Mouse (Mus musculus) E14TG2a.4 (cell line): ENCODE data around the gene Sp6.

Experiments used
- H3K27me3 ChIP-seq: 2 replicates; pipeline ENCODE4 v1.6.1; 2014; ENCODE audit warnings: low read length, control low read depth; ENCODE audit not compliant: insufficient read depth
- H3K36me3 ChIP-seq: 2 replicates; pipeline ENCODE4 v1.6.1; 2014; ENCODE audit warnings: low read length, control low read depth; ENCODE audit not compliant: insufficient read depth
- H3K4me1 ChIP-seq: replicated peaks from 2 replicates; pipeline ENCODE4 v1.6.1; 2014; ENCODE audit warnings: low read depth, low read length, control low read depth
- H3K4me3 ChIP-seq: replicated peaks from 2 replicates; pipeline ENCODE4 v1.5.1; 2014; ENCODE audit warnings: mild to moderate bottlenecking, low read length
- H3K9me3 ChIP-seq: 2 replicates; pipeline ENCODE4 v1.6.1; 2014; ENCODE audit warnings: low read length, control low read depth
- CTCF ChIP-seq: conservative IDR thresholded peaks from 2 replicates; pipeline ENCODE4 v1.5.1; 2014; ENCODE audit warnings: low read length
- NANOG ChIP-seq: IDR thresholded peaks from 2 replicates; pipeline ENCODE4 v1.6.1; 2014; ENCODE audit warnings: borderline replicate concordance, low read length, mixed read lengths
- POU5F1 ChIP-seq: IDR thresholded peaks from 2 replicates; pipeline ENCODE4 v1.6.1; 2014; ENCODE audit warnings: low read length, borderline replicate concordance

The Sp6 gene

GRCm38 (mm10) chr11:96978401-96979246 is 34.6 kb upstream of the Sp6 start:
- Histone ChIP-seq H3K4me3 (peak overlapping the region; percentile 86), H3K4me1 (peaks cover 78% of the 10 kb centered on the region), H3K27me3 (no peaks in the 10 kb centered on the region), H3K36me3 (peaks cover 14% of the 10 kb centered on the region), H3K9me3 (no peaks in the 10 kb centered on the region)
- no peak for TF ChIP-seq CTCF
- TF ChIP-seq NANOG: no peak

DNA sequence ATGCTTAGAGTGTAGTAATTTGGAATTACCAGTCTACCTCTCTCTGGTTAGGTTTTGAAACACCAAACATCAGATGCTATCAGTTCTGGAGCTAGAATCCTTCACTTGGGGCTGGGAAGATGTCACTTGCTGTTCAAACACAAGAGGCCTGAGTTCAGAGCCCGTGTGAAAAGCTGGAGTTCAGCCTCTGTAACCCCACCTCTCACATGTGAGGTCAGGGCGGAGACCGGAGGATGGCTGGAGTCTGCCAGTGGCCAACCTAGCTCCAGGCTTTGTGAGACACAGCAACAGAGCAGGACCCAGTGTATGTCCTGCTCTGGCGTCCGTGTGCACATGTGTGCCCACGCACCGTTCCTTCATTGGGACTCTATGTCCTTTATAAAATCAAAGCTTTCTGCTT is 33.9 kb upstream of the Sp6 start:
- Histone ChIP-seq H3K9me3 (no peaks in the 10 kb centered on the region), H3K4me3 (peak overlapping the region; percentile 86), H3K4me1 (peaks cover 71% of the 10 kb centered on the region), H3K36me3 (peaks cover 12% of the 10 kb centered on the region), H3K27me3 (no peaks in the 10 kb centered on the region)
- no peak for TF ChIP-seq NANOG
- no peak for TF ChIP-seq POU5F1
- no peak for TF ChIP-seq CTCF

GRCm38 (mm10) chr11:96980021-96980420 is 33.2 kb upstream of the Sp6 start:
- TF ChIP-seq NANOG: no peak
- TF ChIP-seq CTCF: no peak
- TF ChIP-seq POU5F1: no peak
- peaks cover 7% of the 10 kb centered on the region; the same call in 1 of the 2 replicates for H3K36me3 ChIP-seq
- H3K27me3 ChIP-seq: peaks cover under 1% of the 10 kb centered on the region; the same call in 1 of the 2 replicates
- H3K4me3 ChIP-seq: peak overlapping the region; percentile 86
- peaks cover 69% of the 10 kb centered on the region for H3K4me1 ChIP-seq
- H3K9me3 ChIP-seq: no peaks in the 10 kb centered on the region

- peaks cover 6% of the 10 kb centered on the region; the same call in 1 of the 2 replicates for H3K27me3 ChIP-seq
- no peaks in the 10 kb centered on the region for H3K36me3 ChIP-seq
- no peaks in the 10 kb centered on the region for H3K9me3 ChIP-seq
- TF ChIP-seq CTCF (no peak), NANOG (no peak), POU5F1 (no peak)
- peak overlapping the region; percentile 86 for H3K4me3 ChIP-seq
- peaks cover 65% of the 10 kb centered on the region for H3K4me1 ChIP-seq
Observed at GRCm38 (mm10) chr11:96981461-96981860, 31.7 kb upstream of the Sp6 start.

- TF ChIP-seq POU5F1: no peak
- TF ChIP-seq NANOG: no peak
- TF ChIP-seq CTCF: peak; percentile 89
- no peaks in the 10 kb centered on the region for H3K36me3 ChIP-seq
Observed at GRCm38 (mm10) chr11:96982355-96982754, 30.8 kb upstream of the Sp6 start.

DNA sequence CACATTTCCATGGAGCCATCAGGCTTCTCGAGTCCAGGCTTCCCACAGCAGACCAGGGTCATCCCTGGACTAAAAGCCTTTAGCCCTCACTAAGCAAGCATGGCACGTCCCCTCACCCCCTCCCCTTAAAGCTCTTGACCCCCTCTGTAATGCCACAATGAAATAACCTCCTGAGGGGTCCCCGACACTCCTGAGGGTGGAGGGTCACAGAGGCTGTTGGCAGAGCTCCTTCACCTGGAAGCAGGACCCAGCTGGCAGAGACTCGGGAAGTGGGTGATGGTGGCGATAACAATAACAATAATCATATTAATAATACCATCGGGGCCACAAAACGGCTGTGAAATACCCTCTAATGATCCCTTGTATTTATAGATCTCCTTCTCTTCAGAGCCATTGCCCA is 30.3 kb upstream of the Sp6 start, which contains the start of gene Sp2:
Gene Sp2, minus strand, starts transcription at position 101 of the 400 bp plus-strand sequence.
- peaks cover 77% of the 10 kb centered on the region for H3K4me1 ChIP-seq
- no peaks in the 10 kb centered on the region for H3K9me3 ChIP-seq
- peaks cover 11% of the 10 kb centered on the region; the same call in 1 of the 2 replicates for H3K27me3 ChIP-seq
- H3K36me3 ChIP-seq: no peaks in the 10 kb centered on the region
- H3K4me3 ChIP-seq: peak within 1 kb of the TSS; percentile 86
- TF ChIP-seq CTCF (no peak), NANOG (no peak), POU5F1 (no peak)

More at GRCm38 (mm10) chr11:96982355-96982754, 30.8 kb upstream of the Sp6 start:
- H3K27me3 ChIP-seq: peaks cover 11% of the 10 kb centered on the region; the same call in 1 of the 2 replicates
- H3K4me3 ChIP-seq: peak overlapping the region; percentile 86
- no peaks in the 10 kb centered on the region for H3K9me3 ChIP-seq
- peaks cover 72% of the 10 kb centered on the region for H3K4me1 ChIP-seq

DNA sequence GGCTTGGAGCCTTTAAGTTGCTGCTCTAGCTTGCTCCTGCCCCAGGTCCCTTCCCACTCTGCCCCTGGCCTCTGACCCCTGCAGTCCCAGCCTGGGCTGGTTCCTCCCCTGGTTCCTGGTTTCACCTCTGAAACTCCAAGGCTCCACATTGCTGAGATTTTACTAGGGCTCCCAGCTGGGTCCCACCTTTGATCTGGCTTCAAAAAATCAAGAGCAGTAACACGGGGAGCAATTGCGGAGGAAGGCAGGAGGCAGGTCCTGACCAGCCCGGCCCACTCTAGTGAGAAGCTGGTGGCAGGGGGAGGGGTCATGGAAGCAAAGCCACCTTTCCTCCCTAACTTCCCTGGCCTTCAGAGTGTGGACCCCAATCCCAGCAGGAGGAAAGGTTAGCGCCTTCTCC is 28.3 kb upstream of the Sp6 start:
- no peaks in the 10 kb centered on the region for H3K9me3 ChIP-seq
- TF ChIP-seq POU5F1: no peak
- no peak for TF ChIP-seq NANOG
- TF ChIP-seq CTCF: no peak
- H3K4me1 ChIP-seq: peaks cover 69% of the 10 kb centered on the region
- H3K36me3 ChIP-seq: no peaks in the 10 kb centered on the region
- peaks cover 17% of the 10 kb centered on the region for H3K27me3 ChIP-seq
- H3K4me3 ChIP-seq: no peak overlapping the region

GRCm38 (mm10) chr11:96986463-96986862 is 26.7 kb upstream of the Sp6 start:
- Histone ChIP-seq H3K27me3 (peaks cover 19% of the 10 kb centered on the region), H3K36me3 (no peaks in the 10 kb centered on the region), H3K9me3 (no peaks in the 10 kb centered on the region), H3K4me1 (peaks cover 60% of the 10 kb centered on the region), H3K4me3 (peak overlapping the region; percentile 49)
- TF ChIP-seq POU5F1 (no peak), CTCF (no peak), NANOG (no peak)
